Mouse (Mus musculus) kidney, adult 9 months (tissue): ENCODE measurements at regions not wholly inside any gene's neighbourhood (a gene's known extent, or its start where the extent isn't known, plus 50 kb on each side); places are given as distances from the start of the nearest gene placed in this dataset.

Experiments used
- DNase-seq: peaks from one replicate; pipeline ENCODE4 v3.0.0; 2022

- no peak for DNase-seq
Measured at GRCm38 (mm10) chr8:88417307-88418095, 55.5 kb upstream of the Brd7 start.

DNA sequence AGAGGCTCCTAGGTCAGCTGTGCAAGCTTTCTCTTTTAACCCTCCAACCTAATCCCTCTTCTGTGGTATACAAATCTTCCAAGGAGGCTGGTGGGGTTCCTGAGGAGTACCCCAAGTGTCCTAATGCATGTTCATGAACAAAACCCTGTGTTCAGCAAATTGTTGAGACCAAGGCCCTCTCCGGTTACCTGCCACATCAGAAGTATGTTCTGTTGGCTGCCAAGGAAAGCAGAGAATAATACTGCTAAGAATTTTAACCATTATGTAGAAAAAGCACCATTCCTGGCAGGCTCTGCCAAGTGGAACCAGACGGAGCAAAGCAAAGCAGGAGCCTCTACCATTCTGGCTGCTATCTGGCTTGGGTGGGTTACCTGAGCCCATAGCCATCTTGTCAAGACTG, 61.3 kb upstream of the Brd7 start:
- no peak for DNase-seq

DNA sequence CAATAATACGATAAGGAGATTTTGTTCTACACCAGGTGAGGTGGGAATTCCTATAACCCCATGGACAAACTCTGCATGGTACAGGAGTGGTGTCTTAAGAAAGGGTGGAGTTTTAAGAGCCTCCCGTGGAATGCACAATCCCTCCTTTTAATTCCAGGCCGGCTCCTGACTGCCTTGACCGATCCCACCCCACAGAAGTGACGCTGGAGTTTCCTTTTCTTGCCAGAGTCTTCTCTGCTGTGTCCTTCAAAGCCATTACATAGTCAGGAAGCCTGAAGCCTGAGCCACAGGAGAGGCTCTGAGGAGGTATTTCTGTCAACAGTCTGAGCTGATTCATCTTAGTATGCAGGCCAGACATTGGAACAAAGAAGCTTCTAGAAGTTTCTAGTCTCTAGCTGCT, 66.6 kb upstream of the Brd7 start:
- DNase-seq, result no peak

DNA sequence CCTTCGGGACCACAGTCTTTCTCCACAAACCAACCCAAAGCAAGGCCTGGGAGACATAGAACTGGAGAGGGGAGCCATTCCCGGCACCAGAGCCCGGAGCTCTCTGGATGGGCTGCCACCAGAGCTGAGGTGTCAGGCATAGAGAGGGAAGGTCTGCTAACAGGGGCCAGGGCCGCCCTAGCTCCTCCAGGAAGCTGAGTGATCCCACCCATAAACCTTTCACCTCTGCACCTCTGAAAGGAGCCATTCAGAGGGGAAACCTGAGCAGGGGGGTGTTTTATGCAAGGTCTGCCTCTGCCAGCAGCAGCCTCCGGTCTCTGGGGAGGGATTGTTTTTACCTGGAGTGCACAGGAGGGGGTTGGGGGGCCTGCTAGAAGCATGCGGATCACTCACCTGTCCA, 69.4 kb upstream of the Brd7 start:
- no peak for DNase-seq

- no peak for DNase-seq
Measured at GRCm38 (mm10) chr8:88435686-88436085, 73.7 kb upstream of the Brd7 start.

- DNase-seq, result no peak
Measured at GRCm38 (mm10) chr8:88440219-88440618, 78.2 kb upstream of the Brd7 start.

DNA sequence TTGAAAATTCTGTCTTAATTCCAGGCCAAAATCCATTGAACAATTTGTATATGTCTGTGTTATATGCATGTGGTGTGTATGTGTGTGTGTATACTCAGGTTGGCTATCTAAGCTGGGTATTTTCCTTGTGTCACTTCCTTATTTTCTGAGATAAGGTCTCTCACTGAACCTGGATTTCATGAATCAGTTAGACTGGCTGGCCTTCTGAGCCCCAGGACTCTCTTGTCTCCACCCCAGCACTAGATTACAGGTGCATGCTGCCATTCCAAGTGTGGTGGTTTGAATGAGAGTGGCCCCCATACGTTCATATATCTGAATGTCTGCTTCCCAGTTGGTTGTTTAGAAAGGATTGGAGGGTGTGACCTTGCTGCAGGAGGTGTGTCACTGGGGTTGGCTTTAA, 77.8 kb upstream of the Nkd1 start:
- DNase-seq, result no peak

DNA sequence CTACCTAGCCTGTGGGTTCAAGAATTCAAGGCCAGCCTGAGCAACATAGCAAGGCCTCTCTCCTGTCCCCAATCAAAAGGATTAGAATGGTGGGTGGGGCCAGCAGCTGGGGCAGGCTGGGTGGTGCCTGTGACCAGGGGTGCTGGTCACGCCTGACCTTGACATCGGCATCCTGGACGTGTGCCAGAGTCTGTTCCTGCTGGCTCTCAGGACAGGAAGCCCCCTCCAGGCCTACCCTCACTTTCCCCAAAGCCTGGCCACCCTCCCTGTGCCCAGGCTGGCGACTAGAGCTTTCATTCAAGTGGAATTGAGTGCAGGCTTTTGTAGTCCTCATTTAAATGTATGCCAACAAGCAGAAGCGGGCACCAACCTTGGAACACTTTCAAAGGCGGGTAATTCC, 73.7 kb upstream of the Nkd1 start:
- DNase-seq, result no peak

GRCm38 (mm10) chr8:88447844-88448535, 73.2 kb upstream of the Nkd1 start:
- DNase-seq, result no peak

DNA sequence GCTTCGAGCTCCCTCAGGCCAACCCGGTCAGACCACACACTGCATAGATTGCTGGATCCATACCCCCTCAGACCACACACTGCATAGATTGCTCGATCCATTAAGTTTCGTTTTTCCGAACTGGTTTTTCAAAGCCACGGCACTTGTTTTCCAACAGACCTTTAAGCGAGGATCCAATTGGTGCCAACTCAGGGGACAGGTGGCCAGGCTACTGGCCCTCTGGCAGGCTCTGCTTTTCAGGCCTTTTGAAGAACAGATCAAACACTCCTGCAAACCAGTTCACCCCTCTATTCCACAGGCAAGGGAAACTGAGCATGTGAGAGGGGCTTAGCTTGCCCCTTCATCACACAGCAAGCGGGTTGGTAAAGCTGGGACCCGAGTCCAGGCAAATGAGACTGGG, 72.2 kb upstream of the Nkd1 start:
- DNase-seq, result no peak

DNA sequence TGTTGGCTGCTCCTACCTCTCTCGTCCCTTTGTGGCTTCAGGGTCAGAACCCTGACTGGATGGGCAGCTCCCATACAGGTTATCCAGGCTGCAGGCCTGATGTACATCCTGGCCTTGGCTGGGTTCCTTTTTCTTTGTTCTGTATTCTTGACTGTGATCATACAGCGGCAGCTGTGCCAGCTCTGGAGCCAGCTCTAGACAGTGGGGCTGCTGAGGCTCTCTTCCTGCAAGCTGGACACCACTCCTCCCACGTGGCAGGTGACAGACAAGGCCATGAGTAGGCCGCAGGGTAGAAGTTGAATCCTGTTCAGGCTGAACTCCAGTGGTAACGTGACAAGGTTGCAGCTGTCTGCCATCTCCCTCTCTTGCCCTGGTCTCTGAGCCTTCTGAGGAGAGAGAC, 71.6 kb upstream of the Nkd1 start:
- no peak for DNase-seq

DNA sequence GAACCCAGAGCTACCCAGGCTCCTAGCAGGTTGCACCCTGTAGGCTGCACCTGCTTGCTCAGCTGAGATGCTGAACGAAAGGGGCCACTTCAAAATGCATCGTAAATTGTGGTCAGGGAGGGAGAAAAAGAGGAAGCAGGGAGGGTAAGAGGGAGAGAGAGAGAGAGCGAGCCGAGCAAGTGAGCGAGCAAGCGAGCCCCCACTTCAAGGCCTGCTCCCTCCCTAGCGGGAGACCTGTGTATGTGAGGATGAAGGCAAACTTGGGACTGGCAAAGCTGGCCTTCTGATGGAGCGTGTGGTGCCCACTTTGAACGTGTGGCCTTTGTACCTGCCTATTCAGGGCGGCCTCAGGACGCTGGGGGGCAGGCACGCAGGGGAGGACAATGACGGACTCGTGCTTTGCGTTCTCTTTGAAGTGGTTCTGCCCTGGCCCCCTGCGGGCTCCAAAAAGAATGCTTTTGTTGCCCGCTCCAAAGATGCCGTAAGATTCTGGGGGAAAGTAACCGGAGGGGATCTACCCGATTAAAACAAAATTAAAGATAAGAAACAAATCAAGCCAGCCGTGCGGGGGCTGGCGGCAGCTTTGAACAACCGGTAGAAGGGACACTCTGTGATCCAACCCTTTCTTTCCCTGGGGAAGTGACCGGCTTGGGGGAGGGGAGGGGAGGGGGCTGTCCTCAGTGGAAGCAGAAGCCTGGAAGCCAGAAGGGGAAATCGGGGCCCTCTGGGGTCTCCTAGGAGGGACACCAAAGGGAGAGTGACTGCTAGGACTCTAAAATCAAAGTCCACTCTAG, 70.1 kb upstream of the Nkd1 start:
- no peak for DNase-seq

DNA sequence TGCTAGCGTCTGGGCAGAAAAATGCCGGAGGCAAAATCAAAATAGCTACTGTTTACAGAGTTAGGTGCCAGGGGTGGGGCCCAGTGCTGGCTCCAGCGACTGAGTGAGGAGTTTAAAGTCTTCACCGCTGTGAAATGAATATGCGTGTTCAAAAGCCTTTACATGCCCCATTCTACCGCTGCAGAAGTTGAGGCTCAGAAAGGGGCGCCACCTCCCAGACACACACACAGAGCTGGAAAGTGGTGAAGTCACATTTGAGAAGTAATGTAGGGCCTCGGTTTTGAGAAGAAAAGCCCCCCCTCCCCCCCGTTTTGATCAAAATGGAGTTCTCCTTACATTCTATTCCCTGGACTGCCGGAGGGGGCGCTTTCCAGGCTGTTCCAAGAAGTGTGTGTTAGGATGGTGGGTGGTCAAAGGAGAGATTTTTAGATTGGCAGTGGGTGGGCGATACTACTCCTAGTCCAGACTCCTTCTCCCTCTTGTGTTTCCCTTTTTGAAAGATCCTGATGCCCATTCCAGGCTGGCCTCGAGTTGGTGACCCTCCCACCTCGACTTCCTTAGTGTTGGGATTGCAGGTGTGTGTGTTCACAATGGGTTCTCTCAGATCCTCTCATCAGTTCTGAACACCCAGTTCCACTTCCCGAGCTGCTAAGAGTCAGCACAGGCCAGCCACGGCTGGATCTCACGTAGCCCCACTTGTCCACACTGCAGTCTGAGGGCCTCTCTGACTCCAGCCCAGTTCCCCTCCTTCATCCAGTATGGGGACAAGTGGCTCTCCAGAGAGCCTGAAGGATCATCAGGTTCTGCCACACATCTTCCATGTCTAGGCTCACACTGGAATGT, 69.3 kb upstream of the Nkd1 start:
- DNase-seq, result no peak

DNA sequence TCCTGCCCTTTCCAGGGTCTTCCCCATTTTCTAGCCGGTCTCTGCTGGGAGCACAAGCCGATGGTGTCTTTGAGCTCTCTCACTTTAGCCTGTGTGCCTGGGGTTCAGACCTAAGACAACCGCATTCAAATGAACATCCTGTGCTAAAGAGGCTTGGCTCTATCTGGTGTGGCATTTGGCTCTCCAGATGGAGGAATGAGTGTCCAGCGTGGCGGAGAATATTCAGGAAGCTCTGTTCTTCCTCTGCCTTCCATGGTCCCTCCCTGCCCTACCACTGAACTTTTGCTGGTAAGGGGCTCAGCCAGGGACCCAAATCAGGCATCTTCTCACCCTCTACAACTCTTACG, 68.7 kb upstream of the Nkd1 start:
- DNase-seq, result no peak

DNA sequence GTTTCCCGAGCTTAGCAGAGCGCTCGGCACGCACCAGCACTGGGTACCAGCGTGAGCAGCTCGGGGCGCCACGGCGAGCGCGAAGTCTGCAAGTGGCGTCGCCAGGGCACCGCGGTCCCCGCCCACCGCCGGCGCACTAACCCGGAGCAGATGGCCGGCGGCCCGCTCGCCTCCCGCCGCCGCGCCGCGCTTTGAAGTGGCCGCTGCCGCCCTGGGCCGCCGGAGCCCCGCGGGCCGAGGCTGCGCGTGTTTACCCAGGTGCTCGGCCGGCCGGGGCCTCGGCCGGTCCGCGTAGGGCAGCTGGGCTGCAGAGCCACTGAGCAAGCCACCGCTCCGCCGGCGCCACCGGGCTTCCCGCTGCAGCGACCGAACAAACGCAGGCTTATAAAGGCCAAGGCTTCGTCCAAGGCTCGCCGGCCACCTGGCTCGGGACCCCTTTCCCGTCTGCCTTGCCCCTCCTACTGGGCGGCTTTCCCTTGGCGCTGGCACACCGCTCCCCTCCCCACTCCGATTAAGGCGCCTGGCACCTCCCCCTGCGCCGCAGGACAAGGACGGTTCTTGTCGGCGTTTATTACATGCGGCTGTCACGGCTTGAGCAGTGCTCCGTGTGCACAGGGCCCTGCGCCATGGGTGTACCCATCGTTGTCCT, 67.0 kb upstream of the Nkd1 start:
- DNase-seq, result peak; percentile 16

DNA sequence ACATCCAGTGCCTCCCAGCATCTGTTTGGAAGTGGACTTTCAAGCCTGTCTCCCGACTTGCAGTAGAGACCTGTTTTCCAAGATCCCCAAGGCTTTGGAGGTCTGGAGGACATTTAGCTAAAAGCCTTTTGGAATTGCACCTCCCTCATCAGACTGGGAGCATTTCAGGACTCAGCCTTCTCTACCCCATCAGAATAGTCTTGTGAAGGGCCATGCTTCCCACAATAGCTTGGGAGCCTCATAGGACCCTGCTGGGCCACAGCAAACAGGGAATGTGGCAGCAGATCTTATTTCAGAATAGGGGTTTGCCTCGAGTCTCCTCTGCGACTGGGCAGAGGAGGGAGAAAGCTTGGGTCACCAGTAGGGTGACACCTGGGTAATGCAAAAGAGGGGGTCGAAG, 66.2 kb upstream of the Nkd1 start:
- no peak for DNase-seq

DNA sequence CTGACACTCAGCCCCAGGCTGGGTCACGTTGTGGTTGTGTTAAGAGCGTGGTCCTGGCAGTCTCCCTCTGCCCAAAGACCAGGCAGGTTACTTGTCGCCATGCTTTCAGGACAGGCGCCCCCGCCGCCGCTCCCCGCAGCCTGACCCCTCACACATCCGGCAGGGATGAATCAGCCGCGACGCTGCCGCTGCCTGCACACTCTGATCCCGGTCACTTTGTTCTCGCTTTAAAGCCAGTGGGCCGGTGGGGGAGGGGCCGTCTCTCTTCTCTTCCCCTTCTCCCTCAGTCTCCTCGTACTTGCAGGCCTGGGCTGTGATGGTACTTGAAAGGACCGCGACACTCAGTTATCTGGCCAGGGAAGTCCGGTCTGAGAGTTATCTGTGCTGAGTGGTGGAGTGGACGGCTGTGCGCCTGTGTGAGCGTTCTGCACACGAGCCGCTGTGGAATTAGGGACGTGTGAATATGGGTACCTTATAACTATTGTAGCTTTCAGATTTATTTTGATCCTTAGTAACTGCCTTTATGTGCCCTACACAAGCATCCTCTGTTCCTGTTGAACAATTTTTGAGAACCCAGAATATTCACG, 65.6 kb upstream of the Nkd1 start:
- DNase-seq, result no peak

DNA sequence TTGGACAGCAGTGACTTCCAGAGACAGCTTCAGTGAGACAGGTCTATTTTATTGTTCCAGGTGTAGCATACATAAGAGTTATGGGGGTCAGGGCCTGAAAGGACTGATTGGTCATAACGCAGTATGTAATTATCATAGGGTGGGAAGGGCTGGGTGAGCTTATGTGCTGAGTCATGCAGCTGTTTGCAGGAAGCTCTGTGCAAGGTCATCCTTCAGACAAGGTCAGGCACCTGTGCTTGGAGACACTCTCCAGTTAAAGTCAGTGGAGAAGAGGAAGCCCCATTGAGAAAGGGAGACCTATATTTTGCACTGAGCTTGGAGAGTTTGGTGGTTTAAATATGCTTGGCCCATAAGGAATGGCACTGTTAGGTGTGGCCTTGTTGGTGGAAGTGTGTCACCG, 62.0 kb upstream of the Nkd1 start:
- DNase-seq, result no peak

DNA sequence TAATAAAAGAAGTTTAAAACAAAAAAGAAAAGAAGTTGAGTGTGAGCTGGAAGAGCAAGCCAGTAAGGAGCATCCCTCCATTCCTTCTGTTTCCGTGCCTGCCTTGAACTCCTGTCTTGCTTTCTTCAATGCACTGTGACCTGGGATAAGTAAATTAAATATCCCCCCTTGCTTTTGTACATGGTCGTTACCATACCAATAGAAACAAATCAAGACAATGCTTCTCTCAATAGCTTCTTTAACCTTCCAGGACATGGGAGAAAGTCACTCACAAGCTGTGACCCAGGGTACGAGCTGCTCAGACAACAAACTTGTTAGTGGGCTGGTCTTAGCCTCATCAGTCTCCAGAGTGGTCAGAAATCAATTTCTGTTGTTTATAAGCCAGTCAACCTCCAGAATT, 53.4 kb upstream of the Nkd1 start:
- no peak for DNase-seq

DNA sequence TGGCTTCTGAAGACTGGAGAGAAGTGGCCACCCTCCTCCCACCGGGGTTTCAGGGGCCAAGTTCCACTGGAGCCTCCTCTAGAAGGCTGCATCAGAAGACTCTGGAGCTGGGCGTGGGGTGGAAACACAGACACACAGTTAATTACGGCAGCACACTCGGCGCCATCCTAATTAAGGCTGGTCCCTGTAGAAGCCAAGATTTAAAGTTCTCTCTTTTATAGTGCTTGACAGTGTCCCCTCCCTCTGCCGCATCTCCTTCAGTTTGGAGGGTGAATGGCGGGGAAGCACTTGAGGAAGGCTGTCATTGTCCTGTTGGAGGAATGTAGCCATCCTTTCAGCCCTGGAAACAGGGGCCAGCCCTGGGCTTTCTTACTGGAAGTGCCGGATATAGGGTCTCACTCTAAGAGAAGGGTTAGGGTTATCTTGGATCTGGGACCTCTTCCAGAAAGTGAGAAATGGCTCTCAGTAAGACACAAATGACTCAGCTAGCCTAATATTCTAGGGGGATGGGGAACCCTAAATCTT, 50.2 kb upstream of the Nkd1 start:
- DNase-seq, result peak; percentile 18
